Mouse (Mus musculus) G1E (cell line): Measurements from ENCODE around the gene Nfix. TPM values are rescaled to one million over a fixed set of nuclear protein-coding genes. Genes with fewer than 3 reads are reported as not detected.
A peak's percentile ranks its signal among the peaks of the same experiment; 100 is the strongest.

ENCODE experiments used
- ATAC-seq: 2 replicates; pipeline ENCODE4 v1.8.0; 2016; ENCODE audit warnings: mild to moderate bottlenecking; ENCODE audit not compliant: insufficient number of reproducible peaks, poor library complexity, low FRiP score, severe bottlenecking; ENCODE audit errors: extremely low read depth
- DNase-seq: peaks from one replicate; pipeline ENCODE4 v3.0.0; 2012; ENCODE audit warnings: low spot score
- H3K27me3 ChIP-seq: 2 replicates; pipeline ENCODE4 v1.6.1; 2012; ENCODE audit warnings: mild to moderate bottlenecking, low read length, inconsistent platforms; ENCODE audit not compliant: insufficient read depth
- H3K36me3 ChIP-seq: replicated peaks from 2 replicates; pipeline ENCODE3; 2012; ENCODE audit warnings: mild to moderate bottlenecking, inconsistent platforms
- H3K4me1 ChIP-seq: 2 replicates; pipeline ENCODE4 v1.6.1; 2012; ENCODE audit warnings: low read depth, low read length, inconsistent platforms, mixed read lengths; ENCODE audit not compliant: insufficient read depth
- H3K4me3 ChIP-seq: 2 replicates; pipeline ENCODE4 v1.5.1; 2012; ENCODE audit warnings: low read depth, mild to moderate bottlenecking, inconsistent platforms, low read length, moderate library complexity, mixed read lengths
- H3K9me3 ChIP-seq: replicated peaks from 2 replicates; pipeline ENCODE4 v1.6.1; 2012; ENCODE audit warnings: inconsistent platforms
- CTCF ChIP-seq: IDR thresholded peaks from 2 replicates; pipeline ENCODE4 v1.5.1; 2012; ENCODE audit warnings: low read depth, low read length, inconsistent platforms, mixed read lengths
- GATA1 ChIP-seq: IDR thresholded peaks from 2 replicates; pipeline ENCODE4 v1.6.1; 2012; ENCODE audit warnings: borderline replicate concordance, low read length, inconsistent platforms, mixed read lengths
- GATA2 ChIP-seq: IDR thresholded peaks from 2 replicates; pipeline ENCODE4 v1.6.1; 2012; ENCODE audit warnings: low read depth, low read length, inconsistent platforms, borderline replicate concordance
- POLR2AphosphoS5 ChIP-seq: IDR thresholded peaks from 2 replicates; pipeline ENCODE4 v1.6.1; 2012; ENCODE audit warnings: low read depth, low read length, inconsistent platforms; ENCODE audit not compliant: insufficient replicate concordance
- TAL1 ChIP-seq: conservative IDR thresholded peaks from 2 replicates; pipeline ENCODE4 v1.6.1; 2012; ENCODE audit warnings: low read depth, low read length, inconsistent platforms, mixed read lengths
- polyA plus RNA-seq: library from polyadenylated mRNA; stranded (reverse); fragments of >175 nt; gene quantifications from 2 replicates; pipeline ENCODE4 v1.2.3, GENCODE M21; 2012
- total RNA-seq, 2 experiments: library from RNA; stranded (forward) in 1 of 2; stranded (reverse) in 1 of 2; fragments of 200-1000 nt in 1 of 2; fragments of >200 nt in 1 of 2; fragmentation: Nextera tagmentation in 1 of 2; gene quantifications; 2 replicates each; pipeline ENCODE4 v1.2.3; 2014 to 2017

The Nfix gene
- total and polyA plus RNA-seq, 3 experiments = 4.3 to 34.0 (median 16.2) TPM

GRCm38 (mm10) chr8:84700941-84701911 is 98.9 kb downstream of the Nfix start, which contains the start of gene Lyl1:
Gene Lyl1 (plus strand): TSS chr8:84701457.
- ATAC-seq = peak; percentile 66
- H3K27me3 ChIP-seq = no peaks in the 10 kb centered on the region
- H3K36me3 ChIP-seq = peaks cover 79% of the 10 kb centered on the region
- H3K4me3 ChIP-seq = peak within 1 kb of the TSS; percentile 81
- peak; percentile 83 for DNase-seq
- peak; percentile 99 for TF ChIP-seq TAL1
- no peak for TF ChIP-seq CTCF
- H3K9me3 ChIP-seq = no peaks in the 10 kb centered on the region
- H3K4me1 ChIP-seq = peaks cover 63% of the 10 kb centered on the region

GRCm38 (mm10) chr8:84700526-84700925 is 99.6 kb downstream of the Nfix start:
- H3K4me3 ChIP-seq = peak overlapping the region; percentile 42; the same call in 1 of the 2 replicates
- no peak for ATAC-seq
- H3K27me3 ChIP-seq = no peaks in the 10 kb centered on the region
- H3K36me3 ChIP-seq = peaks cover 85% of the 10 kb centered on the region
- H3K9me3 ChIP-seq = no peaks in the 10 kb centered on the region
- DNase-seq = no peak
- peaks cover 63% of the 10 kb centered on the region for H3K4me1 ChIP-seq
- TF ChIP-seq POLR2AphosphoS5 (no peak), CTCF (no peak), TAL1 (no peak), GATA1 (no peak), GATA2 (no peak)

- no peaks in the 10 kb centered on the region for H3K9me3 ChIP-seq
- 0 out of 2 replicates have a peak, but pooled peaks have one; percentile 1 for ATAC-seq
- H3K4me3 ChIP-seq = peak overlapping the region; percentile 42; the same call in 1 of the 2 replicates
Observed at GRCm38 (mm10) chr8:84699861-84700322, 100.3 kb downstream of the Nfix start.

GRCm38 (mm10) chr8:84698929-84699401 is 101.2 kb downstream of the Nfix start:
- no peaks in the 10 kb centered on the region for H3K27me3 ChIP-seq
- H3K9me3 ChIP-seq = no peaks in the 10 kb centered on the region
- peaks cover 68% of the 10 kb centered on the region for H3K4me1 ChIP-seq
- no peak for ATAC-seq
- peak overlapping the region; percentile 28; the same call in 1 of the 2 replicates for H3K4me3 ChIP-seq
- TF ChIP-seq GATA1 (no peak), TAL1 (no peak), POLR2AphosphoS5 (no peak), CTCF (no peak), GATA2 (no peak)
- DNase-seq = no peak
- H3K36me3 ChIP-seq = peaks cover 85% of the 10 kb centered on the region

More at GRCm38 (mm10) chr8:84699861-84700322, 100.3 kb downstream of the Nfix start:
- peak; percentile 67; the same call in 1 of the 2 replicates for TF ChIP-seq CTCF
- TF ChIP-seq GATA1 = no peak
- peaks cover 69% of the 10 kb centered on the region for H3K4me1 ChIP-seq
- H3K36me3 ChIP-seq = peaks cover 85% of the 10 kb centered on the region
- DNase-seq = no peak
- no peaks in the 10 kb centered on the region for H3K27me3 ChIP-seq

- H3K4me1 ChIP-seq = peaks cover 66% of the 10 kb centered on the region
- no peak for ATAC-seq
Observed at GRCm38 (mm10) chr8:84698288-84698687, 101.9 kb downstream of the Nfix start.

More at GRCm38 (mm10) chr8:84698288-84698687, 101.9 kb downstream of the Nfix start:
- no peak overlapping the region; the same call in 1 of the 2 replicates for H3K4me3 ChIP-seq
- H3K9me3 ChIP-seq = no peaks in the 10 kb centered on the region
- no peaks in the 10 kb centered on the region for H3K27me3 ChIP-seq
- DNase-seq = no peak
- peaks cover 85% of the 10 kb centered on the region for H3K36me3 ChIP-seq
- TF ChIP-seq GATA2 (no peak), POLR2AphosphoS5 (no peak), TAL1 (no peak), GATA1 (no peak), CTCF (no peak)
